Mouse (Mus musculus) adrenal gland, adult 18-20 months (tissue): ENCODE data around the gene Ucp1. TPM values are rescaled to one million over a fixed set of nuclear protein-coding genes. Genes with fewer than 3 reads are reported as not detected.
A peak's percentile ranks its signal among the peaks of the same experiment; 100 is the strongest.

Source experiments
- DNase-seq, 2 experiments: peaks; one replicate each; pipeline ENCODE4 v3.0.0; 2021 to 2022; ENCODE audit warnings: low spot score in 2 of 2
- total RNA-seq, 2 experiments: library from RNA; stranded (reverse); gene quantifications; 1 replicate in 1 of 2; 2 replicates in 1 of 2; pipeline ENCODE4 v1.2.3; 2021

Ucp1 gene
- total RNA-seq, 2 experiments from 2014 or later: 986 to 1,893 TPM

DNA sequence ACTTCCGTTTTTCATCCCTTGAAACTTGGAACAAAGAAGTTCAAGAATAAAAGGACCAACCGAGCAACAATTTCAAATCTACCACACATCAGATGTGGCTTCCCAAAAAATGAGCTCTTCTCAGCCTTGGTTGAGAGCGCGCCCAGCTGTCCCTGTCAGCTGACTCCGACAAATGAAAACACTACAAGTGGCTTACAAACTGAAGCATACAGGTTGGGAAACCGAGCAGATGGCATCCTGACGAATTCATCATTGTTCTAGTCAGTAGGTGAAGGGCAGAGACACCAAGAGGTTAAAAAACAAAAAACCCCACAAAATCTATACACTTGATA, 41.4 kb downstream of the Ucp1 start:
- DNase-seq: no peak

GRCm38 (mm10) chr8:83331899-83332697, 41.9 kb downstream of the Ucp1 start, which contains the start of gene Elmod2:
Gene Elmod2, minus strand, starts transcription at chr8:83332486.
- DNase-seq: peak; percentile 98 to 99

- DNase-seq: no peak
Observed at GRCm38 (mm10) chr8:83332864-83333263, 42.7 kb downstream of the Ucp1 start.

DNA sequence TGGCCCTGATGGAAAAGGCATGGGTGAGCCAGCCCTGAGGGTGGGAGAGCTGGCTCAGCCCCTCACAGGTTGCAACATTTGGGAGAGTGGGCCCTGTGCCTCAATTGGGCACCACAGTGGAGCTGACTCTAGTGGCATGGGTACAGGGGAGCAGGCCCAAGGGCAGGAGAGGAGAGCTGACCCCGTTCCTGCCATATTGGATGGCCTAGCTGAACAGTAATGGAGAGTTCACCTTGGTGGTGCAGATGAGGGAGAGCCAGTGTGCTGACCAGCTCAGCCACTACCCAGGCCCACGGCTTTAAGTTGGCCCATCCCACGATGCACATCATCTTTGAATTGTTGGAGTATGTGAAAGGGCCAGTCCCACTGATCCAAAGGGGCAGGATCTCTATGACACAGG, 51.9 kb downstream of the Ucp1 start:
- no peak for DNase-seq

- no peak for DNase-seq
Observed at GRCm38 (mm10) chr8:83342693-83343092, 52.5 kb downstream of the Ucp1 start.

Other genes with a start within 250 kb of the Ucp1 start
- gene Tbc1d9, start 125.0 kb upstream of the Ucp1 start, total RNA-seq: 10 to 100 TPM in 1 of 2 experiments, 1 to 10 TPM in 1; 8.1 to 10.9 TPM
- gene Gm10645, start 124.2 kb upstream of the Ucp1 start, total RNA-seq: under 1 TPM in 1 of 2 experiments, not detected in 1; 0.46 TPM
- 10 to 100 TPM; 21.2 to 25.9 TPM for gene Elmod2, start 42.1 kb downstream of the Ucp1 start, total RNA-seq
- not detected for gene Mgat4d, start 58.1 kb downstream of the Ucp1 start, total RNA-seq
- not detected for gene Clgn, start 99.5 kb downstream of the Ucp1 start, total RNA-seq
- 10 to 100 TPM; 80.2 to 90.2 TPM for gene Scoc, start 168.0 kb downstream of the Ucp1 start, total RNA-seq
- not detected for gene Olfr370, start 245.4 kb downstream of the Ucp1 start, total RNA-seq